ENCODE assay signal across 8 mouse cellular contexts in the genomic region with DNA sequence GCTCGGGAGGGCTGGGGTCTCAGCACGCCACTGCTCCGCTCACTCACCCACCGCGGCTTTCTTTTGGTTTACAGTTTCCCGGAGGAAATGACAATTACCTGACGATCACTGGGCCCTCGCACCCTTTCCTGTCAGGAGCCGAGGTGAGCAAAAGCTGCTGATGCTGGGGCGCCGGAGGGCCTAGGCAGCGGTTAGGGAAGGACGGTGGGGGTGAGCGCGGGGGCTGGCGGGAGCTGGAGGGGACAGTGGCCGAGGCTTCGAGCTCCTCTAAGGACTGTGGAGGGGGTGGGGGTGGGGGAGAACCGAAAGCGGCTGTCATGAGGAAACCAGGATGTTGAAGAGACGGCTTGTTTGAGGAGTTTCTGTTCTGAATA. TPM values are rescaled to one million over a fixed set of nuclear protein-coding genes. Genes with fewer than 3 reads are reported as not detected.
DNase-seq lines count a peak whose midpoint lies in the region; ATAC-seq and TF ChIP-seq lines count a peak whose summit lies in the region.

No protein-coding gene starts in this region.

- H3K27me3 ChIP-seq in heart, embryonic 12.5 days (replicated peaks): no peaks in the 10 kb centered on the region
- H3K27me3 ChIP-seq in G1E (ENCODE audit: insufficient read depth, low read length): no peaks in the 10 kb centered on the region
- no peaks in the 10 kb centered on the region for H3K27me3 ChIP-seq in forebrain, postnatal 0 days (ENCODE audit: insufficient read depth, low read length)
- no peaks in the 10 kb centered on the region for H3K27me3 ChIP-seq in megakaryocyte, embryonic 14.5 days (replicated peaks)

- peak; percentile 55 for ATAC-seq in heart, embryonic 12.5 days (ENCODE audit: insufficient number of reproducible peaks, low FRiP score)
- ATAC-seq in G1E (ENCODE audit: extremely low read depth, insufficient number of reproducible peaks, low FRiP score, poor library complexity, severe bottlenecking): no peak
- ATAC-seq in forebrain, postnatal 0 days: peak; percentile 9

- no peak for TF ChIP-seq CTCF in G1E (IDR thresholded peaks at IDR 0.05; ENCODE audit: low read depth, low read length)
- no peak for TF ChIP-seq CTCF in forebrain, postnatal 0 days (IDR thresholded peaks at IDR 0.05; ENCODE audit: low read depth)

- peak overlapping the region; percentile 83 for H3K4me2 ChIP-seq in heart, embryonic 12.5 days
- H3K4me2 ChIP-seq in forebrain, postnatal 0 days (ENCODE audit: low read depth): peak overlapping the region; percentile 62

- intact Hi-C loops in heart, postnatal 36 days (cut with DNase I): loop anchor here (1.0 to 2.0 kb wide), 2 partner anchors 21 to 25 kb away; partner anchors contain the start of gene Mettl3

- peaks cover 12% of the 10 kb centered on the region for H3K36me3 ChIP-seq in heart, embryonic 12.5 days
- peaks cover 42% of the 10 kb centered on the region for H3K36me3 ChIP-seq in G1E (replicated peaks)
- peaks cover 10% of the 10 kb centered on the region; the same call in 1 of the 2 replicates for H3K36me3 ChIP-seq in forebrain, postnatal 0 days (ENCODE audit: insufficient read depth)
- peaks cover 30% of the 10 kb centered on the region for H3K36me3 ChIP-seq in megakaryocyte, embryonic 14.5 days (replicated peaks; ENCODE audit: low read length)

- peaks cover 16% of the 10 kb centered on the region for H3K4me1 ChIP-seq in heart, embryonic 12.5 days (replicated peaks)
- H3K4me1 ChIP-seq in G1E (ENCODE audit: insufficient read depth, low read depth, low read length): peaks cover 31% of the 10 kb centered on the region
- peaks cover 9% of the 10 kb centered on the region; the same call in 1 of the 2 replicates for H3K4me1 ChIP-seq in forebrain, postnatal 0 days (ENCODE audit: insufficient read depth)
- H3K4me1 ChIP-seq in megakaryocyte, embryonic 14.5 days: peaks cover 30% of the 10 kb centered on the region

- peak overlapping the region; percentile 99 for H3K4me3 ChIP-seq in heart, embryonic 12.5 days
- peak overlapping the region; percentile 86 for H3K4me3 ChIP-seq in G1E (ENCODE audit: low read depth, low read length)
- peak overlapping the region; percentile 71 for H3K4me3 ChIP-seq in forebrain, postnatal 0 days (ENCODE audit: low read depth, low read length)
- H3K4me3 ChIP-seq in megakaryocyte, embryonic 14.5 days (replicated peaks): peak overlapping the region; percentile 98

- WGBS in heart, embryonic 12.5 days: under 1% methylated on average over 21 of the region's 21 CpGs
- 0% methylated on average over 21 of the region's 21 CpGs for WGBS in forebrain, postnatal 0 days

- DNase-seq in heart, postnatal 36 days: no peak
- peak; percentile 16 for DNase-seq in G1E (ENCODE audit: low spot score)
- no peak for DNase-seq in forebrain, postnatal 0 days
- no peak for DNase-seq in right cerebral cortex, postnatal 10 days (ENCODE audit: low spot score in 2 of 2)
- no peak for DNase-seq in kidney, postnatal 14 days
- DNase-seq in adrenal gland, postnatal 10 days: no peak

- H3K9ac ChIP-seq in heart, embryonic 12.5 days: peak overlapping the region; percentile 95
- peak overlapping the region; percentile 76 for H3K9ac ChIP-seq in forebrain, postnatal 0 days

- H3K27ac ChIP-seq in heart, embryonic 12.5 days (ENCODE audit: poor library complexity, severe bottlenecking): peak overlapping the region; percentile 77
- peak overlapping the region; percentile 85 for H3K27ac ChIP-seq in forebrain, postnatal 0 days (ENCODE audit: low read depth, low read length)

- H3K9me3 ChIP-seq in heart, embryonic 12.5 days (replicated peaks): no peaks in the 10 kb centered on the region
- no peaks in the 10 kb centered on the region for H3K9me3 ChIP-seq in G1E (replicated peaks)
- H3K9me3 ChIP-seq in forebrain, postnatal 0 days (ENCODE audit: low read length): no peaks in the 10 kb centered on the region
- no peaks in the 10 kb centered on the region for H3K9me3 ChIP-seq in megakaryocyte, embryonic 14.5 days

RNA-seq across cellular contexts. Expression of gene Rab2b, which starts 0.4 kb away (rescaled TPM):
- 15.1 and 16.7 TPM in 2 replicates for polyA plus RNA-seq in heart, embryonic 12.5 days (2016; fragmentation: Nextera tagmentation; extraction: Ambion mirVana)
- 1 to 10 TPM; 4.1 to 7.2 TPM for total RNA-seq in heart, postnatal 36 days (2021)
- total RNA-seq in G1E (2014; fragmentation: Nextera tagmentation) (31.2 and 33.2 TPM in 2 replicates), G1E (2017) (13.8 and 14.9 TPM in 2 replicates)
- polyA plus RNA-seq in G1E (2012): 0.62 and 0.91 TPM in 2 replicates
- total RNA-seq in forebrain, postnatal 0 days (2014; rRNA removed): 43.3 and 55.0 TPM in 2 replicates
- polyA plus RNA-seq in forebrain, postnatal 0 days (2015; fragmentation: Nextera tagmentation; extraction: Ambion mirVana): 36.5 and 46.2 TPM in 2 replicates
- polyA plus RNA-seq in megakaryocyte, embryonic 14.5 days (2012; ENCODE audit: insufficient read depth, low replicate concordance): 0.45 and 1.5 TPM in 2 replicates
- total RNA-seq in adrenal gland, postnatal 10 days (2021): 10 to 100 TPM; 26.2 to 29.0 TPM

RNA-seq across cellular contexts. Expression of gene Tox4, which starts 0.8 kb away (rescaled TPM):
- polyA plus RNA-seq in heart, embryonic 12.5 days (2016; fragmentation: Nextera tagmentation; extraction: Ambion mirVana): 35.8 and 41.5 TPM in 2 replicates
- total RNA-seq in heart, postnatal 36 days (2021): 10 to 100 TPM; 35.7 to 38.8 TPM
- 42.4 and 49.2 TPM in 2 replicates for total RNA-seq in G1E (2014; fragmentation: Nextera tagmentation)
- total RNA-seq in G1E (2017): 42.9 and 43.0 TPM in 2 replicates
- 33.1 and 37.2 TPM in 2 replicates for polyA plus RNA-seq in G1E (2012)
- total RNA-seq in forebrain, postnatal 0 days (2014; rRNA removed): 54.2 and 56.6 TPM in 2 replicates
- 46.0 and 48.7 TPM in 2 replicates for polyA plus RNA-seq in forebrain, postnatal 0 days (2015; fragmentation: Nextera tagmentation; extraction: Ambion mirVana)
- polyA plus RNA-seq in megakaryocyte, embryonic 14.5 days (2012; ENCODE audit: insufficient read depth, low replicate concordance): 9.7 and 15.1 TPM in 2 replicates
- total RNA-seq in adrenal gland, postnatal 10 days (2021): 10 to 100 TPM; 41.7 to 52.8 TPM

RNA-seq across cellular contexts. Expression of gene Chd8, which starts 22.2 kb away (rescaled TPM):
- 35.0 and 36.0 TPM in 2 replicates for polyA plus RNA-seq in heart, embryonic 12.5 days (2016; fragmentation: Nextera tagmentation; extraction: Ambion mirVana)
- 10 to 100 TPM; 38.6 to 43.2 TPM for total RNA-seq in heart, postnatal 36 days (2021)
- total RNA-seq in G1E (2014; fragmentation: Nextera tagmentation): 222 and 247 TPM in 2 replicates
- 57.6 and 78.7 TPM in 2 replicates for total RNA-seq in G1E (2017)
- polyA plus RNA-seq in G1E (2012): 16.0 and 22.6 TPM in 2 replicates
- 88.3 and 93.8 TPM in 2 replicates for total RNA-seq in forebrain, postnatal 0 days (2014; rRNA removed)
- 19.2 and 26.7 TPM in 2 replicates for polyA plus RNA-seq in forebrain, postnatal 0 days (2015; fragmentation: Nextera tagmentation; extraction: Ambion mirVana)
- polyA plus RNA-seq in megakaryocyte, embryonic 14.5 days (2012; ENCODE audit: insufficient read depth, low replicate concordance): 5.5 and 6.5 TPM in 2 replicates
- total RNA-seq in adrenal gland, postnatal 10 days (2021): 100 to 1,000 TPM in 1 of 2 experiments, 10 to 100 TPM in 1; 71.0 to 103 TPM

RNA-seq across cellular contexts. Expression of gene Mettl3, which starts 25.2 kb away (rescaled TPM):
- polyA plus RNA-seq in heart, embryonic 12.5 days (2016; fragmentation: Nextera tagmentation; extraction: Ambion mirVana): 29.3 and 30.7 TPM in 2 replicates
- total RNA-seq in heart, postnatal 36 days (2021): 10 to 100 TPM; 16.5 to 18.1 TPM
- total RNA-seq in G1E (2014; fragmentation: Nextera tagmentation): 71.6 and 74.2 TPM in 2 replicates
- 95.9 and 98.6 TPM in 2 replicates for total RNA-seq in G1E (2017)
- 10.4 and 16.5 TPM in 2 replicates for polyA plus RNA-seq in G1E (2012)
- 22.7 and 25.6 TPM in 2 replicates for total RNA-seq in forebrain, postnatal 0 days (2014; rRNA removed)
- polyA plus RNA-seq in forebrain, postnatal 0 days (2015; fragmentation: Nextera tagmentation; extraction: Ambion mirVana): 16.9 and 24.0 TPM in 2 replicates
- polyA plus RNA-seq in megakaryocyte, embryonic 14.5 days (2012; ENCODE audit: insufficient read depth, low replicate concordance): 2.5 TPM in 1 of 2 replicates, not detected in the other
- 10 to 100 TPM; 25.4 to 32.0 TPM for total RNA-seq in adrenal gland, postnatal 10 days (2021)

RNA-seq across cellular contexts. Expression of gene Sall2, which starts 48.8 kb away (rescaled TPM):
- 11.9 and 12.5 TPM in 2 replicates for polyA plus RNA-seq in heart, embryonic 12.5 days (2016; fragmentation: Nextera tagmentation; extraction: Ambion mirVana)
- total RNA-seq in heart, postnatal 36 days (2021): 1 to 10 TPM; 2.0 to 2.4 TPM
- total RNA-seq in G1E (2014; fragmentation: Nextera tagmentation): 7.8 TPM in 2 replicates
- 2.3 and 2.8 TPM in 2 replicates for total RNA-seq in G1E (2017)
- 4.7 and 5.2 TPM in 2 replicates for polyA plus RNA-seq in G1E (2012)
- total RNA-seq in forebrain, postnatal 0 days (2014; rRNA removed): 51.2 and 71.7 TPM in 2 replicates
- 23.0 and 29.2 TPM in 2 replicates for polyA plus RNA-seq in forebrain, postnatal 0 days (2015; fragmentation: Nextera tagmentation; extraction: Ambion mirVana)
- 0.02 TPM in 1 of 2 replicates, not detected in the other for polyA plus RNA-seq in megakaryocyte, embryonic 14.5 days (2012; ENCODE audit: insufficient read depth, low replicate concordance)
- 10 to 100 TPM in 1 of 2 experiments, 1 to 10 TPM in 1; 7.2 to 10.1 TPM for total RNA-seq in adrenal gland, postnatal 10 days (2021)
